Mouse (Mus musculus) kidney, postnatal 14 days (tissue): Measurements from ENCODE around the gene Gm15140.
"Not testable (repeated sequence)": the region's sequence is repeated elsewhere in the genome, so short reads cannot be mapped to it uniquely, and the experiment has no call there.

Experiments used
- DNase-seq: peaks from one replicate; pipeline ENCODE4 v3.0.0; 2022; ENCODE audit warnings: mixed read lengths

The Gm15140 gene

GRCm38 (mm10) chrX:154120585-154120984 lies at the start of gene Gm15140:
Gene Gm15140, minus strand, starts transcription at chrX:154120685.
- DNase-seq = not testable (repeated sequence)
